In genomic region chr11:20112006-20112740, GRCm38 (mm10) we compare ENCODE assay signal across 8 mouse cellular contexts. TPM values are rescaled to one million over a fixed set of nuclear protein-coding genes. Genes with fewer than 3 reads are reported as not detected.
A peak's percentile ranks its signal among the peaks of the same experiment; 100 is the strongest.
DNase-seq lines count a peak whose midpoint lies in the region; ATAC-seq and TF ChIP-seq lines count a peak whose summit lies in the region.

No protein-coding gene starts in this region.

- H3K4me1 ChIP-seq in cortical plate, adult 2 months (ENCODE audit: control insufficient read depth, insufficient read depth, low read length): peaks cover 2% of the 10 kb centered on the region; the same call in 1 of the 2 replicates

- H3K4me3 ChIP-seq in cortical plate, adult 2 months (ENCODE audit: insufficient read depth, low read length): peak overlapping the region; percentile 88

- ATAC-seq in megakaryocyte, adult 5-6 weeks (ENCODE audit: poor library complexity, severe bottlenecking): peak; percentile 67

- peak; percentile 86 to 95 for DNase-seq in adrenal gland, adult (ENCODE audit: inconsistent age in 2 of 2, low spot score in 1 of 2)
- peak; percentile 69 for DNase-seq in gastrocnemius, postnatal 10 days
- peak; percentile 39 for DNase-seq in hindlimb bud, embryonic 11.5 days (ENCODE audit: extremely low spot score, low read depth, low spot score)
- DNase-seq in left cerebral cortex, adult 8-10 months (ENCODE audit: low spot score in 2 of 2): peak; percentile 47 to 56
- DNase-seq in right cerebral cortex, postnatal 10 days (ENCODE audit: low spot score in 2 of 2): peak; percentile 84 to 87
- DNase-seq in urinary bladder, postnatal 36 days (ENCODE audit: low spot score in 2 of 2): peak; percentile 72 to 79

- peak; percentile 57; the same call in 1 of the 2 replicates for TF ChIP-seq POLR2A in cortical plate, adult 2 months (IDR thresholded peaks at IDR 0.05; ENCODE audit: extremely low read depth, insufficient read depth, low read length)

- peak overlapping the region; percentile 94 for H3K27ac ChIP-seq in cortical plate, adult 2 months (ENCODE audit: insufficient read depth, low read length)

- no peak for TF ChIP-seq CTCF in cortical plate, adult 2 months (IDR thresholded peaks at IDR 0.05; ENCODE audit: extremely low read depth, insufficient read depth, low read length)

RNA-seq across cellular contexts. Expression of gene Actr2, which starts 0.5 kb away (rescaled TPM):
- polyA plus RNA-seq in cortical plate, adult 2 months (2012; rRNA removed): 130 and 132 TPM in 2 replicates
- total RNA-seq in gastrocnemius, postnatal 10 days (2021): 10 to 100 TPM; 51.8 to 60.2 TPM
- 100 to 1,000 TPM; 276 to 291 (median 285) TPM for total RNA-seq in left cerebral cortex, adult 8-10 months (2022)
- total RNA-seq in megakaryocyte, adult 5-6 weeks (2015): 366 and 385 TPM in 2 replicates
- 356 and 454 TPM in 2 replicates for total RNA-seq in megakaryocyte, adult 5-6 weeks (2017)

Comparison
In these comparisons a context has a peak if more than half of its experiments do, and no peak if none do; other contexts are left out.
1. Peak in every context shown above with its lines: DNase-seq, ATAC-seq, H3K4me3 ChIP-seq and H3K27ac ChIP-seq.
2. DNase-seq: peak in every context shown above with its lines; median percentile 90 in adrenal gland, adult; 86 in right cerebral cortex, postnatal 10 days; 76 in urinary bladder, postnatal 36 days; 69 in gastrocnemius, postnatal 10 days; 52 in left cerebral cortex, adult 8-10 months; 39 in hindlimb bud, embryonic 11.5 days.
3. RNA of gene Actr2, which starts 0.5 kb away (total RNA-seq): 356 to 454 TPM in megakaryocyte, adult 5-6 weeks and 276 to 291 TPM in left cerebral cortex, adult 8-10 months; 51.8 to 60.2 TPM in gastrocnemius, postnatal 10 days; every median in the first group is over 4 times any median in the second.